Mouse (Mus musculus) liver, postnatal 0 days (tissue): ENCODE measurements at regions not wholly inside any gene's neighbourhood (a gene's known extent, or its start where the extent isn't known, plus 50 kb on each side); places are given as distances from the start of the nearest gene placed in this dataset.

ENCODE experiments used
- CTCF ChIP-seq: sonication (generic); IDR thresholded peaks from 2 replicates; pipeline ENCODE4 v1.5.1; 2016; ENCODE audit warnings: antibody characterized with exemption, low read depth
- EP300 ChIP-seq: IDR thresholded peaks from 2 replicates; pipeline ENCODE4 v1.6.1; 2016; ENCODE audit warnings: antibody characterized with exemption, low read depth, mild to moderate bottlenecking

DNA sequence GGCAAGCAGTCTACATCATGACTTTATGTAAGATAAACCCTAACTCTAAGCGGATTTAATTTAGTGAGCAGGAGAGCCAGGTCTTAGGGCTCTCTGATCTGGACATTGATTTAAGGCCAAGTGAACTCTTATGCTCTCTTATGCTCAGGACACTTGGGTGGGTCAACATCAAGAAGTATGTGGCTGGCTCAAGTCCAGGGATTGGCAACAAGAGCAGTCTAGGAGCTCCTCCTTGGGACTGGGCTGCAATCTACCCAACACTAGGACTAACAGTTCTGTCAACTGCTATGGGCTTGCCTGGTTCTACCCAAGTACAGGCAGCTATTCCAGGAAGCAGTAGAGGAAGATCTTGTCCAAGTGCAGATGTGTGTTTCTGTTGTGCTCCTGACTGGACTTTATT is 285.3 kb upstream of the Ldb2 start:
- no peak for TF ChIP-seq CTCF
- no peak for TF ChIP-seq EP300
